Mouse (Mus musculus) lung, adult 2 months (tissue): ENCODE measurements around the gene Zranb1.

Experiments
- CTCF ChIP-seq: fragments of 200-500 bp; IDR thresholded peaks from 2 replicates; pipeline ENCODE4 v1.5.1; 2011; ENCODE audit warnings: mild to moderate bottlenecking, low read length, control low read depth; ENCODE audit not compliant: insufficient read depth
- POLR2A ChIP-seq: fragments of 200-500 bp; IDR thresholded peaks from 2 replicates; pipeline ENCODE4 v1.6.1; 2011; ENCODE audit warnings: low read depth, mild to moderate bottlenecking, control low read depth, low read length, borderline replicate concordance; ENCODE audit errors: extremely low read depth

DNA sequence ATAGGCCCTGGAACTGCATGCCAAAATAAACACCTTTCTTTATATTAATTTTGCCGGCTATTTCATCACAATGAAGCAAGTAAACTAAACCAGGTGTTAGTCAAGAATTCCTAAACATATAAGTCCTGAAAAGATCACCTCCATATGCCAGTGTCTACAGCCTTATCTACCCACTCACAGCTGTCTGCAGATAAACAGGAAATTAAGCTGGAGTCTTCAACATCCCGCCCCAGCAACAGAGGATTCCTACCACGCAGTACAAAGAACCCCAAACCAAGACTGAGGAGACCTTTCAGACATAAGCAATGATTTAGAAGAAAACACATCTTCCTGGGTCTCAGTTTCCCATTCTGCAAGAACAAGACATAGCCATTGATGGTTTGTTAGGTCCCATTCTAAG is 42.9 kb upstream of the Zranb1 start:
- no peak for TF ChIP-seq POLR2A
- no peak for TF ChIP-seq CTCF
